ENCODE assay signal across 26 mouse cellular contexts in the genomic region with DNA sequence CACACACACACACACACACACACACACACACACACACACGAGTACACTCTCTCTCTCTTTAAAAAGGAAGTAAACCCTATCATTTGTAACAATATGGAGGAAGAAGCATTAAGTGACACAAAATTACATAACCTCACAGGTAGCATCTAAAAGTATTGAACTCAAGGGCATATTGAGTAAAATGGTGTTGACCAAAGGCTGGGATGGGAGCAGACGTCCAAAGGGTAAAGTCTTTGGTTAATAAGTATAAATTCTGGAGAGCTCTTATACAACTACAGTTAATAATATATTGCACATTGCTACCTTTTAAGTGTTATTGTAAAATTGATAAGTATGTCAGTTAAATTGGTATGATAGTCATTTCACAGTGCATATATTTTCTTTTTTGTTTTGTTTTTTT. TPM values are rescaled to one million over a fixed set of nuclear protein-coding genes. Genes with fewer than 3 reads are reported as not detected.
DNase-seq lines count a peak whose midpoint lies in the region; ATAC-seq and TF ChIP-seq lines count a peak whose summit lies in the region.
"Had no signal": no experiment of that assay in that cellular context is flagged by ENCODE, and none has a peak within 500 bp of the region (broad histone marks: within the 10 kb centered on the region; RNA-seq: fewer than 3 reads in every experiment).

No protein-coding gene starts in this region.

- no peak for ATAC-seq in liver, embryonic 11.5 days (replicated peaks; ENCODE audit: low FRiP score)
- ATAC-seq: forebrain, embryonic 14.5 days; forebrain, embryonic 16.5 days had no signal

- TF ChIP-seq POLR2A in liver, adult 2 months (IDR thresholded peaks at IDR 0.05; ENCODE audit: extremely low read depth, insufficient read depth, low read length) = no peak

- 27% methylated on average over 2 of the region's 2 CpGs for WGBS in liver, adult 2 months
- WGBS in liver, embryonic 11.5 days = 70% methylated on average over 2 of the region's 2 CpGs

- H3K36me3 ChIP-seq in liver, adult 2 months (ENCODE audit: control insufficient read depth, insufficient read depth, low read length) = no peaks in the 10 kb centered on the region
- H3K36me3 ChIP-seq in liver, embryonic 11.5 days (ENCODE audit: control insufficient read depth, insufficient read depth, low read length) = no peaks in the 10 kb centered on the region
- H3K36me3 ChIP-seq: embryonic facial prominence, embryonic 13.5 days; embryonic facial prominence, embryonic 15.5 days; forebrain, embryonic 10.5 days; forebrain, embryonic 12.5 days had no signal

- H3K4me1 ChIP-seq in liver, adult 2 months (ENCODE audit: control insufficient read depth, insufficient read depth, low read length) = no peaks in the 10 kb centered on the region; the same call in 1 of the 2 replicates
- H3K4me1 ChIP-seq in liver, embryonic 11.5 days (replicated peaks; ENCODE audit: control insufficient read depth, insufficient read depth, low read length) = no peaks in the 10 kb centered on the region
- H3K4me1 ChIP-seq: embryonic facial prominence, embryonic 13.5 days; embryonic facial prominence, embryonic 15.5 days; forebrain, embryonic 10.5 days; forebrain, embryonic 12.5 days had no signal

- H3K27me3 ChIP-seq in liver, adult 2 months (ENCODE audit: control insufficient read depth, insufficient read depth, low read length) = no peaks in the 10 kb centered on the region
- H3K27me3 ChIP-seq in liver, embryonic 11.5 days (replicated peaks; ENCODE audit: control insufficient read depth, insufficient read depth, low read length) = no peaks in the 10 kb centered on the region
- H3K27me3 ChIP-seq: embryonic facial prominence, embryonic 13.5 days; embryonic facial prominence, embryonic 15.5 days; forebrain, embryonic 12.5 days had no signal

- DNase-seq in kidney, adult 8-10 months = peak; percentile 6 to 8
- DNase-seq in kidney, adult 11 months = no peak
- peak; percentile 76 for DNase-seq in liver, adult 2 months (ENCODE audit: extremely low read depth, low read depth, low spot score)
- DNase-seq in liver, embryonic 11.5 days (ENCODE audit: low spot score) = no peak
- DNase-seq: adrenal gland, adult 2 months; adrenal gland, postnatal 10 days; adrenal gland, postnatal 25 days; cerebellum, adult 11 months; cerebellum, adult 18-20 months; cerebellum, adult 8-10 months; cerebellum, adult 9-11 months; cerebellum, postnatal 14 days; cerebellum, postnatal 36 days; embryo, embryonic 11 days had no signal

- no peaks in the 10 kb centered on the region for H3K9me3 ChIP-seq in liver, embryonic 11.5 days (ENCODE audit: control insufficient read depth, low read length)
- H3K9me3 ChIP-seq: embryonic facial prominence, embryonic 13.5 days; embryonic facial prominence, embryonic 15.5 days; forebrain, embryonic 10.5 days; forebrain, embryonic 12.5 days had no signal

- H3K27ac ChIP-seq in liver, adult 2 months (replicated peaks; ENCODE audit: insufficient read depth, low read depth, low read length) = peak overlapping the region; percentile 47; the same call in 1 of the 2 replicates
- H3K27ac ChIP-seq in liver, embryonic 11.5 days (ENCODE audit: low read depth, low read length) = no peak overlapping the region
- H3K27ac ChIP-seq: embryonic facial prominence, embryonic 13.5 days; embryonic facial prominence, embryonic 15.5 days; forebrain, embryonic 10.5 days; forebrain, embryonic 12.5 days had no signal

- H3K4me3 ChIP-seq in liver, adult 2 months (ENCODE audit: insufficient read depth, low read depth, low read length) = no peak overlapping the region
- no peak overlapping the region for H3K4me3 ChIP-seq in liver, embryonic 11.5 days (ENCODE audit: low read depth, low read length)
- H3K4me3 ChIP-seq: embryonic facial prominence, embryonic 13.5 days; embryonic facial prominence, embryonic 15.5 days; erythroblast, embryonic 14.5 days; forebrain, embryonic 10.5 days; forebrain, embryonic 12.5 days had no signal

- no peaks in the 10 kb centered on the region for H3K79me2 ChIP-seq in liver, adult 2 months (ENCODE audit: control insufficient read depth, insufficient read depth, low read length)

- H3K4me2 ChIP-seq in liver, embryonic 11.5 days = no peak overlapping the region
- H3K4me2 ChIP-seq: embryonic facial prominence, embryonic 13.5 days; embryonic facial prominence, embryonic 15.5 days; forebrain, embryonic 12.5 days had no signal

- TF ChIP-seq CTCF in liver, adult 2 months (IDR thresholded peaks at IDR 0.05; ENCODE audit: low read depth, low read length) = no peak

- H3K9ac ChIP-seq in liver, adult 2 months (ENCODE audit: low read depth, low read length) = no peak overlapping the region
- no peak overlapping the region for H3K9ac ChIP-seq in liver, embryonic 11.5 days (ENCODE audit: low read depth, low read length)
- H3K9ac ChIP-seq: embryonic facial prominence, embryonic 13.5 days; embryonic facial prominence, embryonic 15.5 days; forebrain, embryonic 12.5 days had no signal

RNA-seq across cellular contexts. Expression of a gene that starts 39.9 kb away (rescaled TPM):
- not detected in 2 replicates for total RNA-seq in liver, adult 2 months (2014; rRNA removed)
- polyA plus RNA-seq in liver, adult 2 months (2012; rRNA removed) = not detected in 2 replicates
- not detected in 2 replicates for polyA plus RNA-seq in liver, embryonic 11.5 days (2014; fragmentation: Nextera tagmentation; extraction: Ambion mirVana)
- total RNA-seq: adrenal gland, adult 2 months; adrenal gland, postnatal 10 days; adrenal gland, postnatal 25 days; adrenal gland, postnatal 4 days; common myeloid progenitor, adult 5-6 weeks; ES-E14; MEL had no signal
- polyA plus RNA-seq: adrenal gland, adult 2 months; C2C12; embryonic facial prominence, embryonic 13.5 days; embryonic facial prominence, embryonic 15.5 days; erythroblast, embryonic 14.5 days; forebrain, embryonic 14.5 days; forebrain, embryonic 16.5 days had no signal

Comparison
In these comparisons a context has a peak if more than half of its experiments do, and no peak if none do; other contexts are left out.
1. DNase-seq: peak in kidney, adult 8-10 months (2 of 2) and liver, adult 2 months (single experiment); none in kidney, adult 11 months (single experiment) and liver, embryonic 11.5 days (single experiment).